Mouse (Mus musculus): ENCODE data around the gene Actl11. TPM values are rescaled to one million over a fixed set of nuclear protein-coding genes. Genes with fewer than 3 reads are reported as not detected.

The Actl11 gene
- not detected for polyA plus RNA-seq (2017; shearing (Covaris generic))

GRCm38 (mm10) chr9:107928169-107928568 is at the start of gene Actl11:
Gene Actl11 (plus strand): TSS chr9:107928469.

GRCm38 (mm10) chr9:107887804-107888266 is 40.4 kb upstream of the Actl11 start, which contains the start of gene Mon1a:
Gene Mon1a (plus strand): TSS chr9:107888151.

GRCm38 (mm10) chr9:107906252-107906966 is 21.9 kb upstream of the Actl11 start, which contains the start of gene Mst1r:
Gene Mst1r (plus strand): TSS chr9:107906873.

GRCm38 (mm10) chr9:107935374-107935773 is 7.1 kb downstream of the Actl11 start, which contains the start of gene Camkv:
Gene Camkv (plus strand): TSS chr9:107935674.

GRCm38 (mm10) chr9:107949922-107950235 is 21.6 kb downstream of the Actl11 start, which contains the start of gene Traip:
Gene Traip (plus strand): TSS chr9:107950136.

GRCm38 (mm10) chr9:107975399-107976386 is 47.4 kb downstream of the Actl11 start, which contains the start of gene Uba7:
Gene Uba7 (plus strand): TSS chr9:107975505.

Other genes with a start within 250 kb of the Actl11 start
- gene Gnat1, start 248.8 kb upstream of the Actl11 start, polyA plus RNA-seq (2017; shearing (Covaris generic)) = 0.77 TPM
- gene Sema3f, start 218.0 kb upstream of the Actl11 start, polyA plus RNA-seq (2017; shearing (Covaris generic)) = not detected
- gene Rbm5, start 157.5 kb upstream of the Actl11 start, polyA plus RNA-seq (2017; shearing (Covaris generic)) = 360 TPM
- 137 TPM for gene Rbm6, start 55.2 kb upstream of the Actl11 start, polyA plus RNA-seq (2017; shearing (Covaris generic))
- 28.1 TPM for gene Mon1a, start 40.3 kb upstream of the Actl11 start, polyA plus RNA-seq (2017; shearing (Covaris generic))
- gene Mst1r, start 21.6 kb upstream of the Actl11 start, polyA plus RNA-seq (2017; shearing (Covaris generic)) = not detected
- gene Camkv, start 7.2 kb downstream of the Actl11 start, polyA plus RNA-seq (2017; shearing (Covaris generic)) = not detected
- gene Traip, start 21.7 kb downstream of the Actl11 start, polyA plus RNA-seq (2017; shearing (Covaris generic)) = 8.0 TPM
- gene Uba7, start 47.0 kb downstream of the Actl11 start, polyA plus RNA-seq (2017; shearing (Covaris generic)) = 356 TPM
- not detected for gene Gm20661, start 54.6 kb downstream of the Actl11 start, polyA plus RNA-seq (2017; shearing (Covaris generic))
- gene Inka1, start 57.4 kb downstream of the Actl11 start, polyA plus RNA-seq (2017; shearing (Covaris generic)) = 2.0 TPM
- not detected for gene Cdhr4, start 64.0 kb downstream of the Actl11 start, polyA plus RNA-seq (2017; shearing (Covaris generic))
- 0.93 TPM for gene Gm20662, start 67.9 kb downstream of the Actl11 start, polyA plus RNA-seq (2017; shearing (Covaris generic))
- gene Ip6k1, start 74.0 kb downstream of the Actl11 start, polyA plus RNA-seq (2017; shearing (Covaris generic)) = 91.0 TPM
- 37.8 TPM for gene Gmppb, start 120.8 kb downstream of the Actl11 start, polyA plus RNA-seq (2017; shearing (Covaris generic))
- 4.7 TPM for gene Amigo3, start 124.7 kb downstream of the Actl11 start, polyA plus RNA-seq (2017; shearing (Covaris generic))
- 3.8 TPM for gene Mst1, start 152.0 kb downstream of the Actl11 start, polyA plus RNA-seq (2017; shearing (Covaris generic))
- 207 TPM for gene Rnf123, start 154.9 kb downstream of the Actl11 start, polyA plus RNA-seq (2017; shearing (Covaris generic))
- gene Apeh, start 166.1 kb downstream of the Actl11 start, polyA plus RNA-seq (2017; shearing (Covaris generic)) = 139 TPM

Data from inflammation-experienced regulatory T-cells, adult 16 weeks (primary cell).